Mouse (Mus musculus) midbrain, embryonic 11.5 days (tissue): ENCODE measurements around the gene Fam240a. TPM values are rescaled to one million over a fixed set of nuclear protein-coding genes. Genes with fewer than 3 reads are reported as not detected.
A peak's percentile ranks its signal among the peaks of the same experiment; 100 is the strongest.

Experiments
- ATAC-seq: fragments of 200-750 bp; cut with Nextera tagmentation; 2 replicates; pipeline ENCODE4 v1.8.0; 2017; ENCODE audit warnings: moderate TSS enrichment, moderate library complexity; ENCODE audit not compliant: low FRiP score
- DNase-seq: peaks from one replicate; pipeline ENCODE4 v3.0.0; 2015; ENCODE audit warnings: low spot score; ENCODE audit errors: missing footprints
- H3K27ac ChIP-seq: fragments of 300-500 bp; sonication (generic); 2 replicates; pipeline ENCODE4 v1.5.1; 2014; ENCODE audit warnings: low read depth, low read length
- H3K27me3 ChIP-seq: fragments of 300-500 bp; sonication (generic); 2 replicates; pipeline ENCODE4 v1.6.1; 2014; ENCODE audit warnings: mild to moderate bottlenecking, low read length, moderate library complexity, mixed read lengths; ENCODE audit not compliant: control insufficient read depth, insufficient read depth
- H3K36me3 ChIP-seq: fragments of 300-500 bp; sonication (generic); 2 replicates; pipeline ENCODE4 v1.6.1; 2014; ENCODE audit warnings: mild to moderate bottlenecking, low read length, moderate library complexity, mixed read lengths; ENCODE audit not compliant: control insufficient read depth, insufficient read depth
- H3K4me1 ChIP-seq: fragments of 300-500 bp; sonication (generic); 2 replicates; pipeline ENCODE4 v1.6.1; 2014; ENCODE audit warnings: low read length; ENCODE audit not compliant: control insufficient read depth, insufficient read depth
- H3K4me2 ChIP-seq: fragments of 300-500 bp; sonication (generic); 2 replicates; pipeline ENCODE4 v1.6.1; 2014; ENCODE audit warnings: mild to moderate bottlenecking, moderate library complexity
- H3K4me3 ChIP-seq: fragments of 300-500 bp; sonication (generic); 2 replicates; pipeline ENCODE4 v1.5.1; 2014; ENCODE audit warnings: low read depth, low read length
- H3K9ac ChIP-seq: fragments of 300-500 bp; sonication (generic); 2 replicates; pipeline ENCODE4 v1.6.1; 2014; ENCODE audit warnings: low read length
- H3K9me3 ChIP-seq: fragments of 300-500 bp; sonication (generic); 2 replicates; pipeline ENCODE4 v1.6.1; 2016; ENCODE audit warnings: low read length; ENCODE audit not compliant: control insufficient read depth
- WGBS: fragments of 180-500 bp; shearing (Covaris S2); extraction: QIAGEN DNeasy Blood & Tissue Kit; methylation state at CpG from one replicate; pipeline ENCODE4 v1.1.7; 2014; 5-methylcytosine and 5-hydroxymethylcytosine counted together
- polyA plus RNA-seq: library from polyadenylated mRNA; unstranded; fragments of >200 nt; fragmentation: Nextera tagmentation; extraction: Ambion mirVana; gene quantifications from 2 replicates; pipeline ENCODE4 v1.2.1, GENCODE M21; 2014

Fam240a gene
- polyA plus RNA-seq, 1 experiment from 2014 or later = not detected

- no peaks in the 10 kb centered on the region for H3K36me3 ChIP-seq
- DNase-seq = peak; percentile 89
- ATAC-seq = no peak
- peak within 1 kb of the TSS; percentile 34 for H3K4me3 ChIP-seq
- 18% methylated on average over 12 of the region's 12 CpGs for WGBS
- peaks cover 36% of the 10 kb centered on the region for H3K27me3 ChIP-seq
- peak within 1 kb of the TSS; percentile 70 for H3K4me2 ChIP-seq
- no peaks in the 10 kb centered on the region for H3K9me3 ChIP-seq
- H3K27ac ChIP-seq = no peak within 1 kb of the TSS
- H3K9ac ChIP-seq = peak within 1 kb of the TSS; percentile 10; the same call in 1 of the 2 replicates
- peaks cover 20% of the 10 kb centered on the region for H3K4me1 ChIP-seq
These were observed 37.3 kb downstream of the Fam240a start, which contains the start of gene Als2cl for GRCm38 (mm10) chr9:110879191-110879920. Gene Als2cl, plus strand, starts transcription at chr9:110879870.

GRCm38 (mm10) chr9:110877888-110878287, 38.8 kb downstream of the Fam240a start:
- Histone ChIP-seq H3K27me3 (peaks cover 48% of the 10 kb centered on the region), H3K4me2 (no peak overlapping the region), H3K4me1 (peaks cover 29% of the 10 kb centered on the region), H3K4me3 (no peak overlapping the region), H3K27ac (no peak overlapping the region), H3K36me3 (no peaks in the 10 kb centered on the region), H3K9ac (no peak overlapping the region), H3K9me3 (no peaks in the 10 kb centered on the region)
- WGBS = 84% methylated on average over 5 of the region's 5 CpGs
- ATAC-seq (no peak), DNase-seq (no peak)

- no peak for ATAC-seq
- Histone ChIP-seq H3K9me3 (no peaks in the 10 kb centered on the region), H3K36me3 (no peaks in the 10 kb centered on the region), H3K27ac (no peak overlapping the region), H3K4me1 (peaks cover 29% of the 10 kb centered on the region), H3K27me3 (peaks cover 52% of the 10 kb centered on the region), H3K9ac (no peak overlapping the region), H3K4me3 (no peak overlapping the region), H3K4me2 (no peak overlapping the region)
- no peak for DNase-seq
- 87% methylated on average over 1 of the region's 1 CpGs for WGBS
These were observed 39.3 kb downstream of the Fam240a start for GRCm38 (mm10) chr9:110877353-110877752.

GRCm38 (mm10) chr9:110875288-110875695, 41.4 kb downstream of the Fam240a start:
- Histone ChIP-seq H3K4me2 (no peak overlapping the region), H3K4me1 (peaks cover 27% of the 10 kb centered on the region), H3K27me3 (peaks cover 34% of the 10 kb centered on the region), H3K9ac (no peak overlapping the region), H3K27ac (no peak overlapping the region), H3K4me3 (no peak overlapping the region), H3K36me3 (no peaks in the 10 kb centered on the region), H3K9me3 (no peaks in the 10 kb centered on the region)
- no peak for DNase-seq
- WGBS = 15% methylated on average over 4 of the region's 6 CpGs
- peak; percentile 49 for ATAC-seq

GRCm38 (mm10) chr9:110874660-110875191, 41.9 kb downstream of the Fam240a start:
- peak; percentile 71 for ATAC-seq
- peak; percentile 89 for DNase-seq

GRCm38 (mm10) chr9:110873681-110874659, 42.7 kb downstream of the Fam240a start:
- peaks cover 20% of the 10 kb centered on the region for H3K27me3 ChIP-seq
- peak overlapping the region; percentile 20 for H3K4me3 ChIP-seq
- DNase-seq (peak; percentile 89), ATAC-seq (peak; percentile 63)
- peak overlapping the region; percentile 57 for H3K4me2 ChIP-seq
- no peaks in the 10 kb centered on the region for H3K36me3 ChIP-seq
- WGBS = 9% methylated on average over 40 of the region's 40 CpGs
- H3K4me1 ChIP-seq = peaks cover 21% of the 10 kb centered on the region
- peak overlapping the region; percentile 3; the same call in 1 of the 2 replicates for H3K27ac ChIP-seq
- no peaks in the 10 kb centered on the region for H3K9me3 ChIP-seq
- peak overlapping the region; percentile 48; the same call in 1 of the 2 replicates for H3K9ac ChIP-seq

More at GRCm38 (mm10) chr9:110874660-110875191, 41.9 kb downstream of the Fam240a start:
- no peaks in the 10 kb centered on the region for H3K9me3 ChIP-seq
- peaks cover 28% of the 10 kb centered on the region for H3K27me3 ChIP-seq
- 10% methylated on average over 3 of the region's 3 CpGs for WGBS
- H3K4me2 ChIP-seq = no peak overlapping the region
- H3K36me3 ChIP-seq = no peaks in the 10 kb centered on the region
- no peak overlapping the region for H3K9ac ChIP-seq
- H3K4me1 ChIP-seq = peaks cover 21% of the 10 kb centered on the region
- no peak overlapping the region for H3K4me3 ChIP-seq
- peak overlapping the region; percentile 3; the same call in 1 of the 2 replicates for H3K27ac ChIP-seq

GRCm38 (mm10) chr9:110871030-110871429, 45.6 kb downstream of the Fam240a start:
- Histone ChIP-seq H3K9me3 (no peaks in the 10 kb centered on the region), H3K9ac (no peak overlapping the region), H3K4me3 (no peak overlapping the region), H3K27me3 (peaks cover 16% of the 10 kb centered on the region), H3K27ac (no peak overlapping the region), H3K4me1 (peaks cover 21% of the 10 kb centered on the region), H3K36me3 (no peaks in the 10 kb centered on the region), H3K4me2 (no peak overlapping the region)
- ATAC-seq (no peak), DNase-seq (peak; percentile 94)
- WGBS = 21% methylated on average over 7 of the region's 7 CpGs
